Mouse (Mus musculus) lung, postnatal 10 days (tissue): ENCODE measurements around the gene Mfge8.
A peak's percentile ranks its signal among the peaks of the same experiment; 100 is the strongest.

Experiments used
- DNase-seq: peaks from one replicate; pipeline ENCODE4 v3.0.0; 2021

The Mfge8 gene

DNA sequence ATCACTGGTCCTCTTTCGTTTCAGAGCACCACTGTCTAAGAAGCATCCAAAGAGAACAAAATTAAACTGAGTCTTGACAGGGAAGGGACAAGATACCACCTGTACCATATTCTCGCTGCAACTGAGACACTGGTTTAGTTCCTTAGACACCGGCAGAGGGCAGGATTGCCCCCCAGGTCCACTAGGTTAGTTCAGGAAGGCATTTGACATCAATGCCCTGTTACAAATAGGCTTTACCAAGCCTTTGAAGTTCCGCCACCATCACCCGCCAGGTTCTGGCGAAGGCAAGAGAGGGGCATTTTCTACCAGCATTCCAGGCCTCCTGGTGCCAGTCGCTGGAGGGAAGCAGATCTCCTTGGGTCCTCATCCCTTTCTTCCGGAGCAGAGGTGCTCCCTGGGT is 19.0 kb downstream of the Mfge8 start:
- DNase-seq: no peak

DNA sequence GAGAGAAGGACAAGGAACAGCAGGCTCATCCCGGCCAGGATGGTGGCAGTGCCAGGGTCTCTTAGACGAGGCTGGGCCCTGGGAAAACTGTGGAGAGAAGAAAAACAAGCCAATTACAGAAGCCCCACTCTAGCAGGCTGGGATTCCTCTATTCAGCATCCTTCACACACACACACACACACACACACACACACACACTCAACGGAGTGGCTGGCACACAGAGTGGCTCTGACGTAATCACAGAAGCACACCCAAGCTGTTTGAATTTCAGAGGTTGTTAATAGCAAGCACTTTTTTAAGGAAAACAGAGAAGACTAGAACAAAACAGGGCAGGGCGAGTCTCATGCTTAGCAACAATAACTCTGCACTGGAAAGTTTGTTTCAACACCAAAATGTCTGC is 25.4 kb downstream of the Mfge8 start:
- no peak for DNase-seq

DNA sequence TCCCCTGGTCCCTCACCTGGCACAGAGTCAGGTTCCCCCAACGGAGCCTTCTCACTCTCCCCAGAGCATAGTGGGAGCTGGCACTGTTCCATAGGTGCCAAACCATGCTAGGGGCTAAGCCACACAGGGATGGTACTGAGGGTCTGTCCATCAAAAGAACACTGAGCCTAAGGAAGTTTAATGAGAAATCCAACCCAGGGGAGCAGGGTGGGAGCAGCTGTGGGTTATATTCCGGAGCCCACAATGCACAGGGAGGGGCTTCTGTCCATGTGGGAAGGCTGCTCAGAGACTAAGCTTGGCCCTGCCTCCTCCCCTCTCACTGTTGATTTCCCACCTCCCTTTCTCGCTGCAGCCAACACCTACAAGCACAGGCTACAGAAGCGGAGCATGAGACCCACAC is 35.0 kb downstream of the Mfge8 start:
- no peak for DNase-seq

DNA sequence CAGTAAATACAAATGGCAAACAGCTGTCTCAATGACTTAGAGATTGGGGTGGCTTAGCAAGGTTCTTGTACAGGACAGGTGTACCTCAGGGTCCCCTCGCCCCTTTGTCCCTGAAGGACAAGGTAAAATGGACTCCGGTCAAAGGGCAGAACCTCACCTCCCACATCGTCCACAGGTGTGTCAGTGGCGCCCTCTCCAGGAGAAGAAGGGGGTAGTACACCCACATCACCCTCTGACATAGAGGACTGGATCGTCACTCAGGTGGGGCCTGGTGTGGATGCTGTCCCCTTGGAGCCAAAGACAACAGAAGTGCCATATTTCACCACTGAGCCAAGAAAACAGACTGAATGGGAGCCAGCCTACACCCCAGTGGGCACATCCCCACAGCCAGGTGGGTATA is 52.4 kb downstream of the Mfge8 start:
- no peak for DNase-seq

DNA sequence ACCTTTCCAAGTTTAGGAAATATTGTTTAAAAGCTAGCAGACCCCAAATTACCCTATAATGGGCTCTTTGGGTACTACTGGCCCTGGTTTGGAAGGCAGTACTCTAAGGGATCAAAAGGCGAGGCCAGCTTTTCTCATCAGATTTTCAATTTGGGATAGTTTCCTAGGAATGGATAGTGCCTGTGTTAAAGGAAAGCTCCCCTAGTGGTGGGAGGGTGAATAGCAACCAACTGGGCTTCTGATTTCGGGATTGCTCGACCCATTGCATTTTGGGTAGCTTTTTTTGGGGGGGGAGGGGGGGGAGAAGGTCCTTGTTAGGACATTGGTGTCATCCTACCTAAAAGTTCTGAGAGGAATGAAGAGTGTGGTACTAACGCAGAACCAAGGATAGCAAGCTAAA is 59.7 kb downstream of the Mfge8 start:
- peak; percentile 38 for DNase-seq
